Mouse (Mus musculus): Measurements from ENCODE around the gene Polr3b.

GRCm38 (mm10) chr10:84585294-84585650, 36.8 kb upstream of the Polr3b start:
- TF ChIP-seq POLR2A (IDR thresholded peaks at IDR 0.05; ENCODE audit: borderline replicate concordance, control insufficient read depth, low read depth, low read length) (no peak), CTCF (IDR thresholded peaks at IDR 0.05; ENCODE audit: control insufficient read depth, insufficient read depth, low read length) (no peak)

All from bone marrow, adult 2 months (tissue).